Mouse (Mus musculus) MEL (cell line): ENCODE measurements around the gene Utrn. TPM values are rescaled to one million over a fixed set of nuclear protein-coding genes. Genes with fewer than 3 reads are reported as not detected.

Experiments used
- DNase-seq: peaks from one replicate; pipeline ENCODE4 v3.0.0; 2011; ENCODE audit warnings: low read depth, low spot score
- H3K27ac ChIP-seq: 2 replicates; pipeline ENCODE4 v1.5.1; 2012; ENCODE audit warnings: low read depth, mild to moderate bottlenecking, control low read depth, low read length, moderate library complexity; ENCODE audit not compliant: control insufficient read depth
- H3K27me3 ChIP-seq, 2 experiments: fragments of 150-350 bp in 1 of 2; sonication (generic) in 1 of 2; 2 replicates each; pipeline ENCODE4 v1.6.1; 2012; ENCODE audit warnings: low read length in 2 of 2, mild to moderate bottlenecking in 2 of 2, improper control_type of control experiment in 1 of 2, moderate library complexity in 1 of 2; ENCODE audit not compliant: insufficient read depth in 2 of 2, control insufficient read depth in 1 of 2
- H3K36me3 ChIP-seq, 2 experiments: 2 replicates each; pipeline ENCODE4 v1.6.1; 2012 to 2014; ENCODE audit warnings: low read length in 2 of 2, improper control_type of control experiment in 1 of 2, inconsistent platforms in 1 of 2, mild to moderate bottlenecking in 1 of 2; ENCODE audit not compliant: insufficient read depth in 2 of 2, control insufficient read depth in 1 of 2
- H3K4me1 ChIP-seq, 2 experiments: fragments of 150-350 bp in 1 of 2; sonication (generic) in 1 of 2; 2 replicates each; pipeline ENCODE4 v1.6.1; 2012; ENCODE audit warnings: low read length in 2 of 2, improper control_type of control experiment in 1 of 2, mild to moderate bottlenecking in 1 of 2; ENCODE audit not compliant: insufficient read depth in 2 of 2, control insufficient read depth in 1 of 2
- H3K4me3 ChIP-seq, 2 experiments: fragments of 150-350 bp in 1 of 2; sonication (generic) in 1 of 2; 2 replicates each; pipeline ENCODE4 v1.5.1; 2012; ENCODE audit warnings: low read depth in 2 of 2, low read length in 2 of 2, mild to moderate bottlenecking in 2 of 2, moderate library complexity in 2 of 2, control low read depth in 1 of 2, improper control_type of control experiment in 1 of 2; ENCODE audit not compliant: control insufficient read depth in 1 of 2, insufficient read depth in 1 of 2
- H3K79me2 ChIP-seq: 2 replicates; pipeline ENCODE4 v1.6.1; 2012; ENCODE audit warnings: mild to moderate bottlenecking, low read length, moderate library complexity; ENCODE audit not compliant: control insufficient read depth, poor library complexity, insufficient read depth
- H3K9ac ChIP-seq: 2 replicates; pipeline ENCODE4 v1.6.1; 2012; ENCODE audit warnings: low read depth, mild to moderate bottlenecking, control low read depth, low read length, moderate library complexity; ENCODE audit not compliant: control insufficient read depth, poor library complexity, severe bottlenecking
- H3K9me3 ChIP-seq: fragments of 150-350 bp; sonication (generic); replicated peaks from 2 replicates; pipeline ENCODE4 v1.6.1; 2012; ENCODE audit warnings: mild to moderate bottlenecking, low read length, improper control_type of control experiment, moderate library complexity; ENCODE audit not compliant: insufficient read depth
- CTCF ChIP-seq, 3 experiments: IDR thresholded peaks in 2 of 3; conservative IDR thresholded peaks in 1 of 3; 2 replicates each; pipeline ENCODE4 v1.5.1; 2011 to 2012; ENCODE audit warnings: low read length in 3 of 3, low read depth in 2 of 3, mild to moderate bottlenecking in 2 of 3, improper control_type of control experiment in 1 of 3, inconsistent platforms in 1 of 3, mixed read lengths in 1 of 3, moderate library complexity in 1 of 3; ENCODE audit not compliant: control insufficient read depth in 1 of 3, insufficient read depth in 1 of 3, poor library complexity in 1 of 3, severe bottlenecking in 1 of 3
- GABPA ChIP-seq: IDR thresholded peaks from 2 replicates; pipeline ENCODE4 v1.6.1; 2012; ENCODE audit warnings: low read depth, mild to moderate bottlenecking, inconsistent platforms, low read length, improper control_type of control experiment, moderate library complexity
- HCFC1 ChIP-seq: IDR thresholded peaks from 2 replicates; pipeline ENCODE4 v1.6.1; 2012; ENCODE audit warnings: low read depth, mild to moderate bottlenecking, inconsistent platforms, low read length, improper control_type of control experiment, moderate library complexity
- JUND ChIP-seq: IDR thresholded peaks from 2 replicates; pipeline ENCODE4 v1.6.1; 2011; ENCODE audit warnings: low read depth, mild to moderate bottlenecking, improper control_type of control experiment, low read length
- KAT2A ChIP-seq: conservative IDR thresholded peaks from 2 replicates; pipeline ENCODE4 v1.6.1; 2012; ENCODE audit warnings: low read depth, low read length, improper control_type of control experiment, inconsistent platforms
- MAX ChIP-seq: IDR thresholded peaks from 2 replicates; pipeline ENCODE4 v1.6.1; 2011; ENCODE audit warnings: low read length, improper control_type of control experiment
- MXI1 ChIP-seq: IDR thresholded peaks from 2 replicates; pipeline ENCODE4 v1.6.1; 2011; ENCODE audit warnings: mild to moderate bottlenecking, low read depth, low read length, improper control_type of control experiment
- MYB ChIP-seq: IDR thresholded peaks from 2 replicates; pipeline ENCODE4 v1.6.1; 2011; ENCODE audit warnings: mild to moderate bottlenecking, low read depth, low read length, improper control_type of control experiment
- NELFE ChIP-seq: IDR thresholded peaks from 2 replicates; pipeline ENCODE4 v1.6.1; 2011; ENCODE audit warnings: low read depth, low read length, improper control_type of control experiment
- NRF1 ChIP-seq: IDR thresholded peaks from 2 replicates; pipeline ENCODE4 v1.6.1; 2014; ENCODE audit warnings: low read depth, mild to moderate bottlenecking, inconsistent platforms, low read length, improper control_type of control experiment, moderate library complexity; ENCODE audit not compliant: poor library complexity, insufficient read depth, severe bottlenecking
- POLR2A ChIP-seq, 2 experiments: IDR thresholded peaks; 2 replicates each; pipeline ENCODE4 v1.6.1; 2011 to 2012; ENCODE audit warnings: low read length in 2 of 2, mild to moderate bottlenecking in 2 of 2, control low read depth in 1 of 2, improper control_type of control experiment in 1 of 2, low read depth in 1 of 2, moderate library complexity in 1 of 2; ENCODE audit not compliant: control insufficient read depth in 1 of 2, insufficient read depth in 1 of 2, poor library complexity in 1 of 2
- POLR2AphosphoS2 ChIP-seq: IDR thresholded peaks from 2 replicates; pipeline ENCODE4 v1.6.1; 2011; ENCODE audit warnings: low read length, improper control_type of control experiment
- POLR2AphosphoS5 ChIP-seq: IDR thresholded peaks from 2 replicates; pipeline ENCODE4 v1.6.1; 2012; ENCODE audit warnings: low read depth, borderline replicate concordance, mild to moderate bottlenecking, inconsistent platforms, low read length, moderate library complexity, mixed read lengths
- RAD21 ChIP-seq: IDR thresholded peaks from 2 replicates; pipeline ENCODE4 v1.6.1; 2011; ENCODE audit warnings: mild to moderate bottlenecking, low read depth, low read length, improper control_type of control experiment
- RCOR1 ChIP-seq: IDR thresholded peaks from 2 replicates; pipeline ENCODE4 v1.6.1; 2012; ENCODE audit warnings: low read depth, mild to moderate bottlenecking, inconsistent platforms, low read length, improper control_type of control experiment
- SIN3A ChIP-seq: IDR thresholded peaks from 2 replicates; pipeline ENCODE4 v1.6.1; 2012; ENCODE audit warnings: low read length, improper control_type of control experiment, inconsistent platforms
- TAL1 ChIP-seq: IDR thresholded peaks from 2 replicates; pipeline ENCODE4 v1.6.1; 2012; ENCODE audit warnings: mild to moderate bottlenecking, inconsistent platforms, low read length, moderate library complexity, mixed read lengths
- UBTF ChIP-seq: IDR thresholded peaks from 2 replicates; pipeline ENCODE4 v1.6.1; 2012; ENCODE audit warnings: low read depth, mild to moderate bottlenecking, inconsistent platforms, low read length, improper control_type of control experiment, moderate library complexity, borderline replicate concordance; ENCODE audit not compliant: insufficient read depth
- USF1 ChIP-seq: IDR thresholded peaks from 2 replicates; pipeline ENCODE4 v1.6.1; 2014; ENCODE audit warnings: low read depth, mild to moderate bottlenecking, inconsistent platforms, low read length, improper control_type of control experiment, moderate library complexity
- USF2 ChIP-seq, 2 experiments: IDR thresholded peaks; 2 replicates each; pipeline ENCODE4 v1.6.1; 2011 to 2012; ENCODE audit warnings: improper control_type of control experiment in 2 of 2, low read length in 2 of 2, borderline replicate concordance in 1 of 2, inconsistent platforms in 1 of 2, low read depth in 1 of 2, mild to moderate bottlenecking in 1 of 2; ENCODE audit not compliant: insufficient read depth in 1 of 2
- ZNF384 ChIP-seq: IDR thresholded peaks from 2 replicates; pipeline ENCODE4 v1.6.1; 2012; ENCODE audit warnings: low read depth, mild to moderate bottlenecking, inconsistent platforms, low read length, improper control_type of control experiment
- polyA plus RNA-seq, 2 experiments: library from polyadenylated mRNA; stranded (reverse) in 1 of 2; unstranded in 1 of 2; fragments of >175 nt in 1 of 2; fragments of >200 nt in 1 of 2; gene quantifications; 2 replicates each; pipeline versions ENCODE4 v1.2.1 to v1.2.4; 2012; ENCODE audit warnings: low replicate concordance in 2 of 2, low read depth in 1 of 2; ENCODE audit not compliant: insufficient read length in 2 of 2, insufficient read depth in 1 of 2, missing spikeins in 1 of 2
- total RNA-seq: library from RNA; depleted of rRNA; stranded (reverse); fragments of 300-350 nt; gene quantifications from 2 replicates; pipeline ENCODE4 v1.2.3, GENCODE M21; 2012

Utrn gene
- total and polyA plus RNA-seq, 3 experiments = 2.3 to 4.3 TPM; not detected in 1

- H3K79me2 ChIP-seq = no peaks in the 10 kb centered on the region
- TF ChIP-seq MYB (no peak), CTCF (IDR thresholded peaks at IDR 0.05 in 2 of 3, conservative IDR thresholded peaks at IDR 0.05 in 1 of 3; ENCODE audit: control insufficient read depth in 1 of 3, insufficient read depth in 1 of 3, low read depth in 2 of 3, low read length in 3 of 3, poor library complexity in 1 of 3, severe bottlenecking in 1 of 3) (no peak), NRF1 (no peak)
- H3K27me3 ChIP-seq = no peaks in the 10 kb centered on the region
- H3K9ac ChIP-seq = no peak overlapping the region
- no peak overlapping the region for H3K4me3 ChIP-seq
- H3K36me3 ChIP-seq = no peaks in the 10 kb centered on the region
- no peaks in the 10 kb centered on the region for H3K4me1 ChIP-seq
- H3K27ac ChIP-seq = no peak overlapping the region
- DNase-seq = no peak
- H3K9me3 ChIP-seq = no peaks in the 10 kb centered on the region
These were observed 83.9 kb downstream of the Utrn start for GRCm38 (mm10) chr10:12785299-12785698.

GRCm38 (mm10) chr10:12781381-12781907, 87.7 kb downstream of the Utrn start:
- H3K27ac ChIP-seq = no peak overlapping the region
- no peaks in the 10 kb centered on the region for H3K27me3 ChIP-seq
- no peaks in the 10 kb centered on the region for H3K36me3 ChIP-seq
- no peak for TF ChIP-seq KAT2A
- DNase-seq = no peak
- H3K4me3 ChIP-seq = no peak overlapping the region
- H3K4me1 ChIP-seq = no peaks in the 10 kb centered on the region
- no peaks in the 10 kb centered on the region for H3K9me3 ChIP-seq
- no peak overlapping the region for H3K9ac ChIP-seq
- H3K79me2 ChIP-seq = no peaks in the 10 kb centered on the region

DNA sequence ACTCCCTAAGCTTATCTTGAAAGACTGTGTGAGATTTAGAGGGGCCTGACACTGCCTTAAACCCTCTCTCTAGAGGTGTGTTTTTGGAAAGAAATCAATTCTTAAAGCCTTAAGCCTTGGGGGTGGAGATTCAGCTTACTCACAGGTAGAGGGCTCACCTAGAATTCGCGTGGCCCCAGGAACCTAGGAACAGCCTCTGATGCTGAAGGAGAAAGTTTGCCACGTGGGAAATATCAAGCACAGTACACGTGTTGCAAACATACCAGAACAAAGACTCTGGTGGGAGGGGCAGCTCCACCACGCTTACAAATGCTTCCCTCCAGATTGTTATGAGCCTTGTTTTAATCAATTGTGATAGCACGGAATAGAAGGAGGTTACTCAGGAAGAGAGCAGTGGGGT, 96.0 kb downstream of the Utrn start:
- no peak overlapping the region for H3K4me3 ChIP-seq
- no peak for DNase-seq
- no peaks in the 10 kb centered on the region for H3K79me2 ChIP-seq
- no peaks in the 10 kb centered on the region for H3K27me3 ChIP-seq
- H3K27ac ChIP-seq = no peak overlapping the region
- H3K36me3 ChIP-seq = no peaks in the 10 kb centered on the region
- H3K9ac ChIP-seq = no peak overlapping the region
- TF ChIP-seq POLR2AphosphoS2 = no peak
- TF ChIP-seq CTCF (IDR thresholded peaks at IDR 0.05 in 2 of 3, conservative IDR thresholded peaks at IDR 0.05 in 1 of 3; ENCODE audit: control insufficient read depth in 1 of 3, insufficient read depth in 1 of 3, low read depth in 2 of 3, low read length in 3 of 3, poor library complexity in 1 of 3, severe bottlenecking in 1 of 3) = no peak
- TF ChIP-seq SIN3A = no peak
- no peak for TF ChIP-seq HCFC1
- TF ChIP-seq TAL1 = no peak
- TF ChIP-seq ZNF384 = no peak
- no peak for TF ChIP-seq RAD21
- no peak for TF ChIP-seq MXI1
- TF ChIP-seq UBTF = no peak
- TF ChIP-seq GABPA = no peak
- no peak for TF ChIP-seq RCOR1
- no peak for TF ChIP-seq POLR2A (IDR thresholded peaks at IDR 0.05; ENCODE audit: control insufficient read depth in 1 of 2, insufficient read depth in 1 of 2, low read depth in 1 of 2, low read length in 2 of 2, poor library complexity in 1 of 2)
- TF ChIP-seq USF1 = no peak
- no peak for TF ChIP-seq NELFE
- TF ChIP-seq POLR2AphosphoS5 = no peak
- no peak for TF ChIP-seq USF2 (IDR thresholded peaks at IDR 0.05; ENCODE audit: borderline replicate concordance in 1 of 2, insufficient read depth in 1 of 2, low read depth in 1 of 2, low read length in 2 of 2)
- no peak for TF ChIP-seq MAX
- TF ChIP-seq JUND = no peak
- 0 out of 4 replicates have a peak, but pooled peaks cover 0 to 4% of the 10 kb centered on the region in 2 experiments for H3K4me1 ChIP-seq
- H3K9me3 ChIP-seq = no peaks in the 10 kb centered on the region
